Mouse (Mus musculus) liver, postnatal 0 days (tissue): ENCODE measurements at regions not wholly inside any gene's neighbourhood (a gene's known extent, or its start where the extent isn't known, plus 50 kb on each side); places are given as distances from the start of the nearest gene placed in this dataset.

Experiments
- CTCF ChIP-seq: sonication (generic); IDR thresholded peaks from 2 replicates; pipeline ENCODE4 v1.5.1; 2016; ENCODE audit warnings: antibody characterized with exemption, low read depth
- EP300 ChIP-seq: IDR thresholded peaks from 2 replicates; pipeline ENCODE4 v1.6.1; 2016; ENCODE audit warnings: antibody characterized with exemption, low read depth, mild to moderate bottlenecking

GRCm38 (mm10) chr8:103998143-103998542, 103.3 kb upstream of the Cdh5 start:
- TF ChIP-seq CTCF (no peak), EP300 (no peak)
